Mouse (Mus musculus) heart, adult 2 months (tissue): ENCODE measurements at regions not wholly inside any gene's neighbourhood (a gene's known extent, or its start where the extent isn't known, plus 50 kb on each side); places are given as distances from the start of the nearest gene placed in this dataset.

Source experiments
- CTCF ChIP-seq: fragments of 200-600 bp; IDR thresholded peaks from 2 replicates; pipeline ENCODE4 v1.8.1; 2022; ENCODE audit warnings: antibody characterized with exemption, mild to moderate bottlenecking, moderate library complexity
- EP300 ChIP-seq: fragments of 200-500 bp; IDR thresholded peaks from 2 replicates; pipeline ENCODE4 v1.6.1; 2011; ENCODE audit warnings: low read depth, low read length, control low read depth; ENCODE audit not compliant: insufficient read depth
- POLR2A ChIP-seq: fragments of 200-500 bp; IDR thresholded peaks from 2 replicates; pipeline ENCODE4 v1.6.1; 2011; ENCODE audit warnings: mild to moderate bottlenecking, low read depth, low read length, control low read depth; ENCODE audit not compliant: insufficient read depth

DNA sequence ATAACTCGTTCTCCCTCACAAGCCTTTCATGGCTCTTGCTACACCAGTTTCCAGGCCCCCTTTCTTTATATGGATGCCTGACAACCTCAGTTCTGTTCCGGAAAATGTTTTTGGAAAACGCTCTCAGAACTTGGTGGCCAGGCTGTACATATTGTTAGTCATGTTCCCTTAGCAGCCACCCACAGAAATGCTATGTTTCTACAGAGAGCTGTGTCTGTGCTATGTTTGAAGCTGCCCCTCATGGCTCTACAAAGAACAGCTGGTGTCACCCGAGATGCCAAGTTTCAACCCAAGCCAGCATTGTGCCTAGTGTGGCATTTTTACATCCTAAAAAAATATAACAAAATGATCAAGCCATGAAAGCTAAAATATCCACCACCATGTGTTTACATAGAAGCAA, 175.0 kb upstream of the Sphkap start:
- TF ChIP-seq POLR2A (no peak), CTCF (no peak), EP300 (no peak)
